Comparison of ENCODE assay signal across 14 mouse cellular contexts in the genomic region with DNA sequence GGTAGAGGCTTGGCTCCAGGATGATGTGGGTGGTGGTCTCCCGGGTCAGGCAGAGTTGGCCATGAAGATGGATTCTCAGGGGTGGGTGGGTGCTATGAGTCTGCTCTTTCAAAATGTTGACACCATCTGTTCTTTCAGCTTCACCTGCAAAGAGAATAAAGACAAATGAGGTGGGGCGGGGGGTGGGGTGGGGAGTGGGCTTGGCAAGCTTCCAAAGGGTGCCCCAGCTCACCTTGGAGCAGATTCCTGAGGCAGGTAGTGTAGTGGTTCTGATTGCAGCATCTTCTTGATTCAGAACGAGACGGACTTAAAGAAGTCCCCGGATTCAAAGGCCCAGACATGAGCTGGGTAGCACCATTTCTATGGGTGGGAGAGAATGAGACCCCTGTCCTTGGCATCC. TPM values are rescaled to one million over a fixed set of nuclear protein-coding genes. Genes with fewer than 3 reads are reported as not detected.
A peak's percentile ranks its signal among the peaks of the same experiment; 100 is the strongest.
DNase-seq lines count a peak whose midpoint lies in the region; ATAC-seq and TF ChIP-seq lines count a peak whose summit lies in the region.
"Had no signal": no experiment of that assay in that cellular context is flagged by ENCODE, and none has a peak within 500 bp of the region (broad histone marks: within the 10 kb centered on the region; RNA-seq: fewer than 3 reads in every experiment).

No protein-coding gene starts in this region.

- H3K36me3 ChIP-seq in heart, embryonic 11.5 days (ENCODE audit: control insufficient read depth, insufficient read depth, low read length): no peaks in the 10 kb centered on the region
- peaks cover 6% of the 10 kb centered on the region for H3K36me3 ChIP-seq in lung, embryonic 14.5 days (ENCODE audit: insufficient read depth)
- H3K36me3 ChIP-seq in limb, embryonic 14.5 days (ENCODE audit: control insufficient read depth, insufficient read depth, low read length): peaks cover 14% of the 10 kb centered on the region
- H3K36me3 ChIP-seq in stomach, postnatal 0 days (ENCODE audit: control insufficient read depth, insufficient read depth, low read length): no peaks in the 10 kb centered on the region

- no peak for TF ChIP-seq POLR2A in limb, embryonic 14.5 days (IDR thresholded peaks at IDR 0.05; ENCODE audit: borderline replicate concordance, extremely low read depth, insufficient read depth, insufficient read length)

- H3K4me2 ChIP-seq in heart, embryonic 11.5 days: peak overlapping the region; percentile 65
- H3K4me2 ChIP-seq in lung, embryonic 14.5 days: peak overlapping the region; percentile 61
- H3K4me2 ChIP-seq in limb, embryonic 14.5 days (replicated peaks; ENCODE audit: low read depth, low read length, severe bottlenecking): peak overlapping the region; percentile 58
- H3K4me2 ChIP-seq in stomach, postnatal 0 days (replicated peaks; ENCODE audit: low read depth): peak overlapping the region; percentile 57
- H3K4me2 ChIP-seq: forebrain, embryonic 13.5 days had no signal

- peak overlapping the region; percentile 57 for H3K4me3 ChIP-seq in heart, embryonic 11.5 days (ENCODE audit: low read depth, low read length)
- H3K4me3 ChIP-seq in lung, embryonic 14.5 days (ENCODE audit: low read depth, low read length): peak overlapping the region; percentile 56
- H3K4me3 ChIP-seq in limb, embryonic 14.5 days (replicated peaks; ENCODE audit: low read length): peak overlapping the region; percentile 52
- H3K4me3 ChIP-seq in stomach, postnatal 0 days (ENCODE audit: low read depth, low read length): peak overlapping the region; percentile 43
- H3K4me3 ChIP-seq: forebrain, embryonic 13.5 days had no signal

- peak overlapping the region; percentile 90 for H3K9ac ChIP-seq in heart, embryonic 11.5 days (ENCODE audit: low read depth, low read length)
- H3K9ac ChIP-seq in lung, embryonic 14.5 days: peak overlapping the region; percentile 73
- H3K9ac ChIP-seq in limb, embryonic 14.5 days (ENCODE audit: low read depth, low read length, severe bottlenecking): peak overlapping the region; percentile 89
- H3K9ac ChIP-seq in stomach, postnatal 0 days (ENCODE audit: low read length): peak overlapping the region; percentile 61
- H3K9ac ChIP-seq: forebrain, embryonic 13.5 days had no signal

- 72% methylated on average over 5 of the region's 5 CpGs for WGBS in heart, embryonic 11.5 days (ENCODE audit: insufficient replicate concordance)
- 55% methylated on average over 5 of the region's 5 CpGs for WGBS in lung, embryonic 14.5 days
- 44% methylated on average over 5 of the region's 5 CpGs for WGBS in limb, embryonic 14.5 days
- 43% methylated on average over 5 of the region's 5 CpGs for WGBS in stomach, postnatal 0 days

- 0 out of 2 replicates have a peak, but pooled peaks cover 3% of the 10 kb centered on the region for H3K9me3 ChIP-seq in heart, embryonic 11.5 days (replicated peaks; ENCODE audit: control insufficient read depth, low read length)
- peaks cover 3% of the 10 kb centered on the region; the same call in 1 of the 2 replicates for H3K9me3 ChIP-seq in lung, embryonic 14.5 days (ENCODE audit: low read depth, low read length)
- peaks cover 11% of the 10 kb centered on the region for H3K9me3 ChIP-seq in limb, embryonic 14.5 days (ENCODE audit: control insufficient read depth, low read length)
- H3K9me3 ChIP-seq in stomach, postnatal 0 days (ENCODE audit: control insufficient read depth, low read length): no peaks in the 10 kb centered on the region

- DNase-seq in heart, adult 18-20 months: no peak
- DNase-seq in lung, embryonic 14.5 days: no peak
- DNase-seq in lung, adult 18-20 months: no peak
- DNase-seq in limb, embryonic 14.5 days (ENCODE audit: low spot score): no peak
- no peak for DNase-seq in stomach, postnatal 0 days (ENCODE audit: low spot score)
- DNase-seq in spleen, postnatal 4 days (ENCODE audit: low spot score in 2 of 2): no peak
- no peak for DNase-seq in frontal cortex, postnatal 10 days (ENCODE audit: low spot score in 2 of 2)
- DNase-seq: adrenal gland, postnatal 36 days; cerebellum, adult 2 months; heart, postnatal 36 days; lung, adult 2 months; midbrain, embryonic 14.5 days had no signal

- peaks cover 59% of the 10 kb centered on the region for H3K4me1 ChIP-seq in heart, embryonic 11.5 days (ENCODE audit: control insufficient read depth, insufficient read depth, low read length)
- peaks cover 44% of the 10 kb centered on the region for H3K4me1 ChIP-seq in lung, embryonic 14.5 days (ENCODE audit: insufficient read depth)
- H3K4me1 ChIP-seq in limb, embryonic 14.5 days (ENCODE audit: control insufficient read depth, insufficient read depth, low read length): peaks cover 47% of the 10 kb centered on the region
- H3K4me1 ChIP-seq in stomach, postnatal 0 days (replicated peaks; ENCODE audit: control insufficient read depth, insufficient read depth): peaks cover 13% of the 10 kb centered on the region

- no peak for ATAC-seq in heart, embryonic 11.5 days (replicated peaks; ENCODE audit: insufficient number of reproducible peaks, low FRiP score, low TSS enrichment)
- ATAC-seq in lung, embryonic 14.5 days (ENCODE audit: insufficient read depth): no peak
- no peak for ATAC-seq in limb, embryonic 14.5 days (ENCODE audit: low FRiP score, low read depth)
- ATAC-seq in stomach, postnatal 0 days (ENCODE audit: low FRiP score, low TSS enrichment): no peak
- ATAC-seq: forebrain, embryonic 13.5 days had no signal

- no peak for TF ChIP-seq EP300 in stomach, postnatal 0 days (optimal IDR thresholded peaks at IDR 0.05)

- TF ChIP-seq CTCF in lung, embryonic 14.5 days (IDR thresholded peaks at IDR 0.05; ENCODE audit: low read depth): no peak
- no peak for TF ChIP-seq CTCF in stomach, postnatal 0 days (IDR thresholded peaks at IDR 0.05; ENCODE audit: low read depth)

- H3K27ac ChIP-seq in heart, embryonic 11.5 days (ENCODE audit: low read depth, low read length): peak overlapping the region; percentile 97
- H3K27ac ChIP-seq in lung, embryonic 14.5 days (ENCODE audit: low read depth): peak overlapping the region; percentile 98
- peak overlapping the region; percentile 96 for H3K27ac ChIP-seq in limb, embryonic 14.5 days (replicated peaks; ENCODE audit: low read depth, low read length)
- peak overlapping the region; percentile 81 for H3K27ac ChIP-seq in stomach, postnatal 0 days (replicated peaks)
- H3K27ac ChIP-seq: forebrain, embryonic 13.5 days had no signal

- H3K27me3 ChIP-seq in heart, embryonic 11.5 days (ENCODE audit: control insufficient read depth, insufficient read depth, low read length): no peaks in the 10 kb centered on the region
- no peaks in the 10 kb centered on the region for H3K27me3 ChIP-seq in lung, embryonic 14.5 days (ENCODE audit: insufficient read depth, low read length)
- H3K27me3 ChIP-seq in limb, embryonic 14.5 days (ENCODE audit: control insufficient read depth, insufficient read depth, low read length): no peaks in the 10 kb centered on the region
- no peaks in the 10 kb centered on the region for H3K27me3 ChIP-seq in stomach, postnatal 0 days (ENCODE audit: control insufficient read depth, insufficient read depth, low read length)
- H3K27me3 ChIP-seq: forebrain, embryonic 13.5 days had no signal

RNA-seq across cellular contexts. Expression of gene Mrpl23, which starts 43.5 kb away (rescaled TPM):
- polyA plus RNA-seq in heart, embryonic 11.5 days (2014; fragmentation: Nextera tagmentation; extraction: Ambion mirVana): 15.4 and 19.3 TPM in 2 replicates
- total RNA-seq in heart, adult 18-20 months (2021): 10 to 100 TPM; 12.2 to 29.0 TPM
- polyA plus RNA-seq in lung, embryonic 14.5 days (2014; fragmentation: Nextera tagmentation; extraction: Ambion mirVana): 20.3 and 31.0 TPM in 2 replicates
- 94.6 and 97.2 TPM in 2 replicates for polyA plus RNA-seq in limb, embryonic 14.5 days (2012; rRNA removed)
- polyA plus RNA-seq in limb, embryonic 14.5 days (2014; fragmentation: Nextera tagmentation; extraction: Ambion mirVana): 30.0 and 40.8 TPM in 2 replicates
- 17.7 and 19.4 TPM in 2 replicates for polyA plus RNA-seq in stomach, postnatal 0 days (2015; fragmentation: Nextera tagmentation; extraction: Ambion mirVana)
